In the genomic region with DNA sequence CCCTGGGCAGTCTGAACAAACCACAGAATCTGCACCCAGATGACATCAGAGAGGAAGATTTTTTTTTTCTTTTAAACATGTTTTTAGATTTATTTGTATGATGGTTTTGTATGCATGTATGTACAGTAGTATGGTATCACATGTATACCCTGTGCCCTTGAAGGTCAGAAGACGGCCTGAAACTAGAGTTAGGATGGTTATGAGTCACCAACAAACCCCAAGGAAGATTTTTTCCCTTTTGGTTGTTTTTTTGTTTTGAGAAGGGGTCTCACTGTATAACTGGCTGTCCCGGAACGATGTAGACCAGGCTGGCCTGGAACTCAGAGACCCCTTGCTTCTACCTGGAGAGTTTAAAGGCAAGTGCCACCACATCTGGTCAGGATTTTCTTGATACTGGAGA, we compare ENCODE assay signal across 8 mouse cellular contexts. TPM values are rescaled to one million over a fixed set of nuclear protein-coding genes. Genes with fewer than 3 reads are reported as not detected.
A peak's percentile ranks its signal among the peaks of the same experiment; 100 is the strongest.
DNase-seq lines count a peak whose midpoint lies in the region; ATAC-seq and TF ChIP-seq lines count a peak whose summit lies in the region.

No protein-coding gene starts in this region.

- WGBS in heart, postnatal 0 days: 95% methylated on average over 3 of the region's 3 CpGs
- 88% methylated on average over 3 of the region's 3 CpGs for WGBS in limb, embryonic 15.5 days

- no peaks in the 10 kb centered on the region for H3K36me3 ChIP-seq in heart, postnatal 0 days (replicated peaks; ENCODE audit: control insufficient read depth, insufficient read depth, low read length)
- H3K36me3 ChIP-seq in E14TG2a.4 (ENCODE audit: insufficient read depth, low read length): no peaks in the 10 kb centered on the region
- no peaks in the 10 kb centered on the region for H3K36me3 ChIP-seq in limb, embryonic 15.5 days

- no peak for TF ChIP-seq POLR2A in embryonic fibroblast, embryonic 13.5 days (IDR thresholded peaks at IDR 0.05; ENCODE audit: low read depth, low read length)

- intact Hi-C loops in heart, postnatal 25 days (cut with DNase I): no loop called here

- peaks cover 31% of the 10 kb centered on the region for H3K4me1 ChIP-seq in heart, postnatal 0 days (ENCODE audit: control insufficient read depth, insufficient read depth)
- H3K4me1 ChIP-seq in E14TG2a.4 (replicated peaks; ENCODE audit: low read depth, low read length): peaks cover 23% of the 10 kb centered on the region
- peaks cover 6% of the 10 kb centered on the region for H3K4me1 ChIP-seq in embryonic fibroblast, embryonic 13.5 days (ENCODE audit: control insufficient read depth, insufficient read depth, low read length)
- H3K4me1 ChIP-seq in limb, embryonic 15.5 days: peaks cover 22% of the 10 kb centered on the region

- H3K4me2 ChIP-seq in heart, postnatal 0 days (ENCODE audit: low read depth, low read length): 0 out of 2 replicates have a peak overlapping the region, but pooled peaks have one; percentile 77
- H3K4me2 ChIP-seq in limb, embryonic 15.5 days: peak overlapping the region; percentile 73; the same call in 1 of the 2 replicates

- no peaks in the 10 kb centered on the region for H3K9me3 ChIP-seq in heart, postnatal 0 days (replicated peaks; ENCODE audit: control insufficient read depth, low read length)
- H3K9me3 ChIP-seq in E14TG2a.4 (ENCODE audit: low read length): peaks cover 57% of the 10 kb centered on the region
- H3K9me3 ChIP-seq in limb, embryonic 15.5 days: no peaks in the 10 kb centered on the region

- no peak overlapping the region for H3K4me3 ChIP-seq in heart, postnatal 0 days (ENCODE audit: low read depth, low read length)
- peak overlapping the region; percentile 92; the same call in 1 of the 2 replicates for H3K4me3 ChIP-seq in E14TG2a.4 (replicated peaks; ENCODE audit: low read length)
- no peak overlapping the region for H3K4me3 ChIP-seq in embryonic fibroblast, embryonic 13.5 days (ENCODE audit: insufficient read depth, low read length)
- peak overlapping the region; percentile 93 for H3K4me3 ChIP-seq in limb, embryonic 15.5 days

- ATAC-seq in heart, postnatal 0 days (ENCODE audit: insufficient read depth, low read depth): no peak
- ATAC-seq in limb, embryonic 15.5 days (ENCODE audit: insufficient number of reproducible peaks, low FRiP score, low TSS enrichment, low read depth): no peak

- no peak for DNase-seq in heart, postnatal 0 days (ENCODE audit: low spot score)
- no peak for DNase-seq in heart, postnatal 25 days (ENCODE audit: low spot score)
- no peak for DNase-seq in frontal cortex, postnatal 14 days (ENCODE audit: low spot score in 2 of 2)
- DNase-seq in cerebellum, adult 11-12 months: no peak
- DNase-seq in adrenal gland, postnatal 25 days: no peak

- H3K27ac ChIP-seq in heart, postnatal 0 days (ENCODE audit: low read depth): no peak overlapping the region
- H3K27ac ChIP-seq in embryonic fibroblast, embryonic 13.5 days (ENCODE audit: insufficient read depth, low read length): peak overlapping the region; percentile 84
- peak overlapping the region; percentile 83 for H3K27ac ChIP-seq in limb, embryonic 15.5 days

- no peak for TF ChIP-seq EP300 in heart, postnatal 0 days (IDR thresholded peaks at IDR 0.05; ENCODE audit: low read depth)

- 0 out of 2 replicates have a peak overlapping the region, but pooled peaks have one; percentile 93 for H3K9ac ChIP-seq in heart, postnatal 0 days (replicated peaks; ENCODE audit: low read depth, low read length)
- 0 out of 2 replicates have a peak overlapping the region, but pooled peaks have one; percentile 77 for H3K9ac ChIP-seq in limb, embryonic 15.5 days

- no peaks in the 10 kb centered on the region for H3K27me3 ChIP-seq in heart, postnatal 0 days (ENCODE audit: control insufficient read depth, insufficient read depth, low read length)
- no peaks in the 10 kb centered on the region for H3K27me3 ChIP-seq in E14TG2a.4 (ENCODE audit: insufficient read depth, low read length)
- no peaks in the 10 kb centered on the region for H3K27me3 ChIP-seq in limb, embryonic 15.5 days

- no peak for TF ChIP-seq CTCF in heart, postnatal 0 days (IDR thresholded peaks at IDR 0.05; ENCODE audit: low read depth)
- no peak for TF ChIP-seq CTCF in E14TG2a.4 (conservative IDR thresholded peaks at IDR 0.05; ENCODE audit: low read length)
- TF ChIP-seq CTCF in embryonic fibroblast, embryonic 13.5 days (IDR thresholded peaks at IDR 0.05; ENCODE audit: borderline replicate concordance, insufficient read depth, low read length): no peak

RNA-seq across cellular contexts. Expression of a gene that starts 0.9 kb away (rescaled TPM):
- 22.0 and 28.8 TPM in 2 replicates for total RNA-seq in heart, postnatal 0 days (2014; rRNA removed; ENCODE audit: low replicate concordance)
- polyA plus RNA-seq in heart, postnatal 0 days (2015; fragmentation: Nextera tagmentation; extraction: Ambion mirVana): 36.5 and 37.9 TPM in 2 replicates
- total RNA-seq in heart, postnatal 25 days (2021): 10 to 100 TPM; 21.9 to 23.4 TPM
- polyA plus RNA-seq in embryonic fibroblast, embryonic 13.5 days (2011; ENCODE audit: insufficient read length, low read depth, missing spikeins): 50.7 and 59.4 TPM in 2 replicates
- polyA plus RNA-seq in limb, embryonic 15.5 days (2015; fragmentation: Nextera tagmentation; extraction: Ambion mirVana): 50.2 and 55.6 TPM in 2 replicates
- 37.0 and 53.1 TPM in 2 replicates for total RNA-seq in adrenal gland, postnatal 25 days (2021)

Comparison
In these comparisons a context has a peak if more than half of its experiments do, and no peak if none do; other contexts are left out.
1. H3K4me3 ChIP-seq: peak in E14TG2a.4 (single experiment) and limb, embryonic 15.5 days (single experiment); none in heart, postnatal 0 days (single experiment) and embryonic fibroblast, embryonic 13.5 days (single experiment).